Mouse (Mus musculus): ENCODE results near the gene Galnt13.

- TF ChIP-seq CTCF (IDR thresholded peaks at IDR 0.05; ENCODE audit: control insufficient read depth, insufficient read depth, insufficient read length) (no peak), USF1 (IDR thresholded peaks at IDR 0.05; ENCODE audit: low read depth) (no peak)
Observed at GRCm38 (mm10) chr2:54938075-54938474, 502.0 kb downstream of the Galnt13 start.
